Mouse (Mus musculus): ENCODE measurements around the gene Eml3. TPM values are rescaled to one million over a fixed set of nuclear protein-coding genes. Genes with fewer than 3 reads are reported as not detected.
A peak's percentile ranks its signal among the peaks of the same experiment; 100 is the strongest.

Eml3 gene
- total and polyA plus RNA-seq, 2 experiments = 7.4 to 26.2 TPM

GRCm38 (mm10) chr19:8936736-8937135 lies 7.4 kb downstream of the Eml3 start:
- Histone ChIP-seq H3K9ac (ENCODE audit: low read depth, low read length) (no peak overlapping the region), H3K4me1 (ENCODE audit: control insufficient read depth, insufficient read depth, low read length) (peaks cover 5% of the 10 kb centered on the region; the same call in 1 of the 2 replicates), H3K79me2 (ENCODE audit: control insufficient read depth, insufficient read depth, low read length) (no peaks in the 10 kb centered on the region), H3K4me3 (ENCODE audit: insufficient read depth, low read depth, low read length) (no peak overlapping the region), H3K27me3 (ENCODE audit: control insufficient read depth, insufficient read depth, low read length) (no peaks in the 10 kb centered on the region), H3K36me3 (ENCODE audit: control insufficient read depth, insufficient read depth, low read length) (peaks cover 14% of the 10 kb centered on the region; the same call in 1 of the 2 replicates), H3K27ac (replicated peaks; ENCODE audit: insufficient read depth, low read depth, low read length) (no peak overlapping the region)
- peak; percentile 57 for DNase-seq (ENCODE audit: extremely low read depth, low read depth, low spot score)
- 63% methylated on average over 2 of the region's 2 CpGs for WGBS
- no peak for TF ChIP-seq CTCF (IDR thresholded peaks at IDR 0.05; ENCODE audit: low read depth, low read length)
- TF ChIP-seq POLR2A (IDR thresholded peaks at IDR 0.05; ENCODE audit: extremely low read depth, insufficient read depth, low read length) = no peak

GRCm38 (mm10) chr19:8940526-8941133 lies 11.3 kb downstream of the Eml3 start:
- DNase-seq (ENCODE audit: extremely low read depth, low read depth, low spot score) = no peak
- H3K27me3 ChIP-seq (ENCODE audit: control insufficient read depth, insufficient read depth, low read length) = no peaks in the 10 kb centered on the region
- no peak for TF ChIP-seq POLR2A (IDR thresholded peaks at IDR 0.05; ENCODE audit: extremely low read depth, insufficient read depth, low read length)
- no peak for TF ChIP-seq CTCF (IDR thresholded peaks at IDR 0.05; ENCODE audit: low read depth, low read length)
- H3K4me3 ChIP-seq (ENCODE audit: insufficient read depth, low read depth, low read length) = no peak overlapping the region
- peaks cover 8% of the 10 kb centered on the region for H3K36me3 ChIP-seq (ENCODE audit: control insufficient read depth, insufficient read depth, low read length)
- no peak overlapping the region for H3K9ac ChIP-seq (ENCODE audit: low read depth, low read length)
- H3K27ac ChIP-seq (replicated peaks; ENCODE audit: insufficient read depth, low read depth, low read length) = no peak overlapping the region
- peaks cover 17% of the 10 kb centered on the region for H3K4me1 ChIP-seq (ENCODE audit: control insufficient read depth, insufficient read depth, low read length)
- WGBS = 92% methylated on average over 15 of the region's 15 CpGs
- H3K79me2 ChIP-seq (ENCODE audit: control insufficient read depth, insufficient read depth, low read length) = peaks cover 4% of the 10 kb centered on the region; the same call in 1 of the 2 replicates

GRCm38 (mm10) chr19:8941136-8941514 lies 11.8 kb downstream of the Eml3 start:
- DNase-seq (ENCODE audit: extremely low read depth, low read depth, low spot score) = no peak
- Histone ChIP-seq H3K27me3 (ENCODE audit: control insufficient read depth, insufficient read depth, low read length) (no peaks in the 10 kb centered on the region), H3K4me3 (ENCODE audit: insufficient read depth, low read depth, low read length) (no peak overlapping the region), H3K4me1 (ENCODE audit: control insufficient read depth, insufficient read depth, low read length) (peaks cover 17% of the 10 kb centered on the region), H3K9ac (ENCODE audit: low read depth, low read length) (no peak overlapping the region), H3K27ac (replicated peaks; ENCODE audit: insufficient read depth, low read depth, low read length) (no peak overlapping the region), H3K36me3 (ENCODE audit: control insufficient read depth, insufficient read depth, low read length) (peaks cover 12% of the 10 kb centered on the region), H3K79me2 (ENCODE audit: control insufficient read depth, insufficient read depth, low read length) (peaks cover 4% of the 10 kb centered on the region; the same call in 1 of the 2 replicates)
- WGBS = 74% methylated on average over 10 of the region's 10 CpGs
- TF ChIP-seq POLR2A (IDR thresholded peaks at IDR 0.05; ENCODE audit: extremely low read depth, insufficient read depth, low read length) = no peak
- no peak for TF ChIP-seq CTCF (IDR thresholded peaks at IDR 0.05; ENCODE audit: low read depth, low read length)

GRCm38 (mm10) chr19:8941515-8942217 lies 12.3 kb downstream of the Eml3 start, which contains the start of gene Mta2:
Mta2 (plus strand) TSS chr19:8941875.
- TF ChIP-seq POLR2A (IDR thresholded peaks at IDR 0.05; ENCODE audit: extremely low read depth, insufficient read depth, low read length) (peak; percentile 63; the same call in 1 of the 2 replicates), CTCF (IDR thresholded peaks at IDR 0.05; ENCODE audit: low read depth, low read length) (no peak)
- Histone ChIP-seq H3K79me2 (ENCODE audit: control insufficient read depth, insufficient read depth, low read length) (peaks cover 4% of the 10 kb centered on the region; the same call in 1 of the 2 replicates), H3K9ac (ENCODE audit: low read depth, low read length) (peak within 1 kb of the TSS; percentile 89), H3K4me1 (ENCODE audit: control insufficient read depth, insufficient read depth, low read length) (peaks cover 17% of the 10 kb centered on the region), H3K27me3 (ENCODE audit: control insufficient read depth, insufficient read depth, low read length) (no peaks in the 10 kb centered on the region), H3K27ac (replicated peaks; ENCODE audit: insufficient read depth, low read depth, low read length) (peak within 1 kb of the TSS; percentile 91), H3K36me3 (ENCODE audit: control insufficient read depth, insufficient read depth, low read length) (peaks cover 16% of the 10 kb centered on the region), H3K4me3 (ENCODE audit: insufficient read depth, low read depth, low read length) (peak within 1 kb of the TSS; percentile 78)
- 2% methylated on average over 64 of the region's 64 CpGs for WGBS
- DNase-seq (ENCODE audit: extremely low read depth, low read depth, low spot score) = peak; percentile 85

GRCm38 (mm10) chr19:8942276-8942964 lies 13.1 kb downstream of the Eml3 start:
- Histone ChIP-seq H3K27ac (replicated peaks; ENCODE audit: insufficient read depth, low read depth, low read length) (peak overlapping the region; percentile 91), H3K79me2 (ENCODE audit: control insufficient read depth, insufficient read depth, low read length) (peaks cover 4% of the 10 kb centered on the region; the same call in 1 of the 2 replicates), H3K36me3 (ENCODE audit: control insufficient read depth, insufficient read depth, low read length) (peaks cover 20% of the 10 kb centered on the region), H3K4me3 (ENCODE audit: insufficient read depth, low read depth, low read length) (peak overlapping the region; percentile 78), H3K4me1 (ENCODE audit: control insufficient read depth, insufficient read depth, low read length) (peaks cover 14% of the 10 kb centered on the region), H3K27me3 (ENCODE audit: control insufficient read depth, insufficient read depth, low read length) (no peaks in the 10 kb centered on the region), H3K9ac (ENCODE audit: low read depth, low read length) (peak overlapping the region; percentile 89)
- peak; percentile 35 for DNase-seq (ENCODE audit: extremely low read depth, low read depth, low spot score)
- TF ChIP-seq POLR2A (IDR thresholded peaks at IDR 0.05; ENCODE audit: extremely low read depth, insufficient read depth, low read length) (no peak), CTCF (IDR thresholded peaks at IDR 0.05; ENCODE audit: low read depth, low read length) (no peak)
- under 1% methylated on average over 46 of the region's 46 CpGs for WGBS

All from liver, adult 2 months (tissue).